Mouse (Mus musculus): Measurements from ENCODE around the gene Trip12.

The Trip12 gene

DNA sequence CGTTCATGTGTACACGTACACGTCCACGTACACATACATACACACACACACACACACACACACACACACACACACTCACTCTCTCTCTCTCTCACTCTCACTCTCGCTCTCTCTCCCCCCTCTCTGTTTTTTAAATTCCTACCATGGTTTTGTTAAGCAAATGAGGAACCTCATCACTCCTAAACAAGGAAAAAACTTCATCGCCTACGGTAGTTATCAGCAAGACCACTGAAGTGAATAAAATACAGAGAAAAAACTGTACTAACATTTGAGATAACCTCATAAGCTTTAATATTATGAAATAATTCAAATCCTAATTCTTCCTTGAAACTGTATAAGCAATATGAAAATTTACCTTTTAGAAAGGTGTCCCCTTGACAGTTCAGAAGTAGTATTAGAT lies 45.0 kb downstream of the Trip12 start:
- DNase-seq (ENCODE audit: low spot score): no peak

GRCm38 (mm10) chr1:84791393-84791792 lies 48.9 kb downstream of the Trip12 start:
- no peak for DNase-seq (ENCODE audit: low spot score)

- no peak for DNase-seq (ENCODE audit: low spot score)
These were observed 59.7 kb downstream of the Trip12 start for GRCm38 (mm10) chr1:84780630-84781029.

- no peak for DNase-seq (ENCODE audit: low spot score)
These were observed 62.9 kb downstream of the Trip12 start for GRCm38 (mm10) chr1:84777455-84777854.

GRCm38 (mm10) chr1:84758843-84759242 lies 81.5 kb downstream of the Trip12 start:
- DNase-seq (ENCODE audit: low spot score): no peak

GRCm38 (mm10) chr1:84742156-84742555 lies 98.2 kb downstream of the Trip12 start:
- no peak for DNase-seq (ENCODE audit: low spot score)

GRCm38 (mm10) chr1:84740080-84740479 lies 100.2 kb downstream of the Trip12 start:
- DNase-seq (ENCODE audit: low spot score): no peak

DNA sequence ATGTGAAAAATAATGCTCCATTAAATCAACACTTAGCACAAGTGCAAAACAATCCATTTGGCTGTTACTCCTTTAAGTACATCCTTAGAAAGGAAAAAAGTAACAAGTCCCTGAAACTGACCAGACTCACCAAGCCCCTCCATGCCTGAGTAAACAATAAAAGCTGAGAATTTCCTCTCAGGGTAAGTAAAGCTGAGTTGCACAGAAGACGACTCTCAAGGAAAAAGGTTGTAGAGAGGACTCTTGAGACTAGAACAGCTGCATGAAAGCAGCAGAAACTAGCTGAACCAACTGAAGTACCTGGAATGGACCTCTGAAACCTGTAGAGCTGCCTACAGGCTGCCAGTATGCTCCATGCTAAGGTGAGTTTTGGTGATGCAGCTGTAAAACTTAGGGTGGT lies 103.2 kb downstream of the Trip12 start:
- no peak for DNase-seq (ENCODE audit: low spot score)

- DNase-seq (ENCODE audit: low spot score): no peak
These were observed 106.5 kb downstream of the Trip12 start for GRCm38 (mm10) chr1:84733799-84734198.

GRCm38 (mm10) chr1:84731763-84732162 lies 108.6 kb downstream of the Trip12 start:
- no peak for DNase-seq (ENCODE audit: low spot score)

DNA sequence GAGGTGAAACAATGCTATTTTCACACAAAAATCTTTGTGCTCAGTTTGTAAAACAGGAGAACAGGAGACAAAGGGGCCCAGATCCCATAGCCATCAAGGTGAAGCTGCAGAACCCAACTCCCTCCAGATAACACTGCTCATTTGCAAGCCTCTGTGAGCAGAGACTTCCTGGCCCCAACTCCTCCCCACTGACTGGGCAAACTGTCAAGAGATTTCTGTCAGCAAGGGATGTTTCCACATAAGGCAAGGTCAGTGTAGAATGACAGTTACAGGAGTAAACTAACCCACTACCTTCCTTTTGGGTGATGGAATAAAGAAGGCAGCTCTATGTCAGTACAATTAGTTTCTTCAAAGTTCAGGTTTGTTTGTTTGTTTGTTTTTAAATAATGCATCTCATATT lies 117.5 kb downstream of the Trip12 start:
- DNase-seq (ENCODE audit: low spot score): no peak

DNA sequence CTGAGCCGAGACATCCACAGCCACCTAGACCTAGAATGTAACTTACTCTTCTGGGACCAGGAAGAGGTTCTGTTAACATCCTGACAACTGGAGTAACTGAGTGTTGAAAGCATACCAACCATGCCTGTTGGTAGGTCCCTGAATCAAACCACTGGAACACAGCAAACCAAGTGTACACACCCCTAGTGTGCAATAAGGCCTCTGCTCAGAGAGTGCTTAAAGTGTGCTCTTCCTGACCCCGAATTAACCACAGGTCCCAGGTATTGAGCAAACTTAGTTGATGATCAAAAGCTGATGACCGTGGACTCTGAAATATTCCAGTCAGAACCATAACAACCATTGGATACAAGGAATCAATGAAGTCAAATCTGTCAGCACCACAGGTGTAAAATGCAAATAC lies 117.9 kb downstream of the Trip12 start:
- DNase-seq (ENCODE audit: low spot score): no peak

DNA sequence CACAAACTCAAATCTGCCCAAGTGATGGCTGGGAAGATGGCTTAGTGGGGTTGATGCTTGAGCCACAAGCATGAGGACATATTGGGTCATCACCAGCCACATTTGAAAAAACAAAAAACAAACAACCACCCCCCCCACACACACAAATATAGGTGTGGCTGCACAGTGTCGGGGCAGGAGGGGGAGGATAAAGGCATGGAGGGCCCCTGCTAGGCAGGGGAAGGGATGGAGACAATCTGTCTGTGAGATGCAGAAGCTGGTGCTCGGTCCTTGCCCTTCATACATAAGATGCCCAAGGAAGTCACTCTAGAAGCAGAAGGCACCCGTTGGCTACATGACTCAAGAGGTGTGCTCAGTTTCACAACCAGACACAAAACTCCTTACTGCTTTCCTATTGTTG lies 118.4 kb downstream of the Trip12 start:
- DNase-seq (ENCODE audit: low spot score): no peak

GRCm38 (mm10) chr1:84709810-84710785 lies 130.2 kb downstream of the Trip12 start:
- DNase-seq (ENCODE audit: low spot score): no peak

DNA sequence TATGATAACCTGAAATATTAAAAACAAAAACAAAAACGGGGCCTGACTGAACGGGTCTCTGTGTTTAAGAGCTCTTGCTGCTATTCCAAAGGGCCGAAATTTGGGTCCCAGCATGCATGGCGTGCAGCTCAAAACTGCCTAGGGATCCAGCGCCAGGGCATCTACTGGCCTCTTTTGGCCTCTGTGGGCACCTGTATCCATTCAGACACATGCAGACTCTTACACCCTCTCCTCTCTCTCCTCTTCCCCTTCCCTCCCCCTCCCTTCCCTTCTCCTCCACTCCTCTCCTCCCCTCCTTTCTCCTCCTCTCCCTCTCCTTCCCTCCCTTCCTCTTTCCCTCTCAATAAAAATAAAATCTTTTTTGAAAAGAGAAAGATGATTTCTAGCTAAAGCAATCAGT lies 130.9 kb downstream of the Trip12 start:
- no peak for DNase-seq (ENCODE audit: low spot score)

DNA sequence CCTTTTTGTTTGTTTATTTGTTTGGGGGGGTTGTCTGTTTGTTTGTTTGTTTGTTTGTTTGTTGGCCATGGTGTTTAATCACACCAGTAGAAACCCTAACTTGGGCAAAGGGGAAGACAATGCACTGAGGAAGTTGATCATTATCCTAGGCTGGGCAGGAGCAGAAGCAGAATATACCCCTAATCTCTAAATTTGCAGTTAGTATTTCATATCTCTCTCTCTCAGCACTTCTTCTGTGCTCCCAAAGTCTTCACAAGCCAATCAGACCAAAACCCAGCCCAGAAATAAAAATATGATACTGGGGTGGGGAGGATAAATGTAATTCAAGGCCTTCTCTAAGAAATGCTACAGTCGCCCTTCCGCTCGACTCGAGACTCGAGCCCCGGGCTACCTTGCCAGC lies 140.1 kb downstream of the Trip12 start:
- no peak for DNase-seq (ENCODE audit: low spot score)

DNA sequence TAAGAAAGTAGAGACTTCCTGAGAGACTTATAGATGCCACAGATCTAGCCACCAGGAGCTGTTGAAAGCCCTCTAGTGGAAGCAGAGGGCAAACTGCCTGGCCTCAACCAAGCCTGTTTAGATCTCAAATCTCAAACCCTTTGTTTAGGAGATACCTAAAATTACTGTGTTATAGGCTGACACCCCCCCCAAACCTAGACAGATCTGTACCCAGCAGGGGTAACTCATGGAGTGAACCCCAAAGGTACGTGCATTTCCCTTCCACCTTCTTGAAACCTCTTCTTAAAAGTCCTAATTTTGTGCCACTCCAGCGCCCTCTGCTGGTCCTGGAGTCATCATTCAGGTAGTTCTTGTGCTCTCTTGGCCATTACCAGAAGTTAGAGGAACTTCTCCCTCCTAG lies 143.2 kb downstream of the Trip12 start:
- DNase-seq (ENCODE audit: low spot score): no peak

GRCm38 (mm10) chr1:84695517-84696411 lies 144.6 kb downstream of the Trip12 start, which contains the start of gene Dner:
Gene Dner, minus strand, starts transcription at chr1:84696221.
- DNase-seq (ENCODE audit: low spot score): peak; percentile 18

- DNase-seq (ENCODE audit: low spot score): no peak
These were observed 145.4 kb downstream of the Trip12 start for GRCm38 (mm10) chr1:84694688-84695474.

DNA sequence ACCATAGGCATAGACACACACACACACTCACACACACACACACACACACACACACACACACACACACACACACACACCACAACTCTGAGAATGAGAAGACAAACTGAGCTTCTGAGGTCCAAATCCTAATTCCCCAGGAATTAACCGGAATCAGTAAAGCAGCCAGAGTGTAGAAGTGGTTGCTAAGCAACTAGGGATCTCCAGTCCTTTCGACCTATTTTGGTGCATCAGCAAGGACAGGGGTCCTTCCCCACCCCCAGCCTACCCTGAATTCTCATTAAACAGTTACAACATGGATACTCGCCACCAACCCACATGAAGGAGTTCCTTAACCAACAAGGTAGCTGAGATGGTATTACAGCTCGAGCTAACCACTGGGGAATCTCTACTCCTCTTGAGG lies 162.4 kb downstream of the Trip12 start:
- no peak for DNase-seq (ENCODE audit: low spot score)

Measured in urinary bladder, postnatal 10 days (tissue).